Mouse (Mus musculus) Patski (cell line): ENCODE results near the gene Tfrc. TPM values are rescaled to one million over a fixed set of nuclear protein-coding genes. Genes with fewer than 3 reads are reported as not detected.

Source experiments
- ATAC-seq: fragments of 100-300 bp; one replicate; pipeline ENCODE4 v1.8.0; 2021
- CTCF ChIA-PET: fragments of 350-600 bp; sonication (Branson Sonifier 250); formaldehyde crosslinking; loops from one replicate; lab custom pipeline; 2022; ENCODE audit warnings: inconsistent platforms; lab: Charles Lee
- POLR2A ChIA-PET: fragments of 350-600 bp; sonication (Branson Sonifier 250); formaldehyde crosslinking; loops from one replicate; lab custom pipeline; 2022; ENCODE audit warnings: antibody characterized with exemption, inconsistent platforms; lab: Charles Lee
- DNase-seq: peaks from one replicate; pipeline ENCODE4 v3.0.0-alpha.2; 2011; ENCODE audit warnings: low read depth, low spot score
- H3K27me3 ChIP-seq: fragments of 371-371 bp; one replicate; pipeline ENCODE4 v1.5.1; 2021
- CTCF ChIP-seq: fragments of 100-300 bp; IDR thresholded peaks from one replicate; pipeline ENCODE4 v1.5.1; 2021
- in situ Hi-C: fragments of 300-500 bp; cut with MboI; formaldehyde crosslinking; loops from 3 replicates; pipeline ENCODE4 v1.11.1; 2018; ENCODE audit warnings: low pct_unique_long_range_greater_than_20kb, mixed read lengths
- polyA plus RNA-seq: library from polyadenylated mRNA; unstranded; gene quantifications from one replicate; pipeline ENCODE4 v1.2.3, GENCODE M21; 2021

The Tfrc gene
- polyA plus RNA-seq, 1 experiment from 2014 or later, result 84.9 TPM

- no peak for ATAC-seq
- in situ Hi-C loops, result loop anchor here (5.0 kb wide), 1 partner anchor 108 kb away; no protein-coding TSS in a partner anchor
- no peak for DNase-seq
- no peaks in the 10 kb centered on the region for H3K27me3 ChIP-seq
- ChIA-PET POLR2A (no interaction called here), CTCF (interaction anchor here (1.0 to 1.5 kb wide), 2 partner anchors 103 kb away, joined by 3 to 6 read pairs; no protein-coding TSS in a partner anchor)
- no peak for TF ChIP-seq CTCF
Measured at GRCm38 (mm10) chr16:32610460-32611255, 1.9 kb downstream of the Tfrc start.

DNA sequence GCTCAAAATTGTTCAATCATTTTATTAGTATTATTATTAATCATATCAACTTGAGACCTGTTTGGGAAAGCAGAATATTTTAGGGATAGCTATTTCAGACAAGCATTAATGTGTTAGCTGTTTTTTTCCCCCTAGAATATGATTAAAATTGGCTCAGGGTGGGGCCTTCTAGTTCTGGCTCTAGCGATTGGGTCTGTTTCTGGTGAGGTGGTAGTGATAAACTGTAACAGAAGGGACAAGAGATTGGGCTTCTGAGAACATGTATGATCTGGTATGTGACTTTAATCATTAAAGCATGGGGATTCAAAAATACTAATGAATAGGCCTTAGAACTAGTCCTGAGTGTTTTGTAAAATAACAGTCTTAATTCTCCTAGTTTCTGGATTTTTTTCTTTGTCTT, 3.3 kb downstream of the Tfrc start:
- DNase-seq (no peak), ATAC-seq (no peak)
- in situ Hi-C loops, result loop anchor here (5.0 kb wide), 1 partner anchor 110 kb away; no protein-coding TSS in a partner anchor
- H3K27me3 ChIP-seq, result no peaks in the 10 kb centered on the region
- no peak for TF ChIP-seq CTCF
- CTCF ChIA-PET, result no interaction called here
- POLR2A ChIA-PET, result interaction anchor here (1.2 kb wide), 1 partner anchor 9 kb away, joined by 3 read pairs; no protein-coding TSS in a partner anchor

DNA sequence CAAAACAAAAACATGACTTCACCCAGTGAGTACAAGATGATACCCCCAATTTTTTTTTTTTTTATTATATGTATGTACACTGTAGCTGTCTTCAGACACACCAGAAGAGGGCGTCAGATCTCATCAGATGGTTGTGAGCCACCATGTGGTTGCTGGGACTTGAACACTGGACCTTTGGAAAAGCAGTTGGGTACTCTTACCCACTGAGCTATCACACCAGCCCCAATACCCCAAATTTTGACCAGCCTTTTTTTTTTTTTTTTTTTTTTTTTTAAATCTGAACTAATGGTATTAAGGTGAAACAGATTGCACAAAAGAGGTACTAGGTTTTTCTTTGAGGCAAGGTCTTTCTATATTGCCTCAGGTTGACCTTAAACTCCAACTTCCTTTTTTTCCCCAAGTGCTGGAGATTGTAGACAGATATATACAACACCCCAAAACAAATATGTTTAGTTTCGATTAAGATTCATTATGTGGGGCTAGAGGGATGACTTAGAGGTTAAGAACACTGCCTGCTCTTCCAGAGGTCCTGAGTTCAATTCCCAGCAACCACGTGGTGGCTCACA, 4.6 kb downstream of the Tfrc start:
- CTCF ChIA-PET, result interaction anchor here (1.3 kb wide), 1 partner anchor 105 kb away, joined by 5 read pairs; no protein-coding TSS in a partner anchor
- no peak for TF ChIP-seq CTCF
- H3K27me3 ChIP-seq, result no peaks in the 10 kb centered on the region
- DNase-seq, result no peak
- POLR2A ChIA-PET, result no interaction called here
- no peak for ATAC-seq
- in situ Hi-C loops, result loop anchor here (5.0 kb wide), 1 partner anchor 111 kb away; no protein-coding TSS in a partner anchor

DNA sequence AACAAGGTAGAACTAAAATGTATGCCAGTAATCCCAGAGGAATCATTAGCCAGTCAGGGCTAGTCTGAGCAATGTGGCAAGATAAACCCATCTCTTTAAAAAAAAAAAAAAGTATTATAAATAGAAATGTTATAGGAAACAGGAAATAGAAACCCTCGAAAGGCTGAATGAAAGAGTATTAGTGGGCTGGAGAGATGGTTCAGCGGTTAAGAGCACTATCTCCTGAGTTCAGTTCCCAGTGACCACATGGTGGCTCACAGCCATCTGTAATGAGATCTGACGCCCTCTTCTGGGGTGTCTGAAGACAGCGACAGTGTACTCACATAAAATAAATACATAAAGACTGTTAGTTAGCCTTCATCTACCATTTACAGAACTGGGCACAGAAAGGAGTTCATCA, 5.3 kb downstream of the Tfrc start:
- no peak for ATAC-seq
- DNase-seq, result no peak
- CTCF ChIA-PET, result interaction anchor here (1.3 kb wide), 1 partner anchor 106 kb away, joined by 5 read pairs; no protein-coding TSS in a partner anchor
- POLR2A ChIA-PET, result no interaction called here
- in situ Hi-C loops, result loop anchor here (5.0 kb wide), 1 partner anchor 112 kb away; no protein-coding TSS in a partner anchor
- peak; percentile 61 for TF ChIP-seq CTCF
- no peaks in the 10 kb centered on the region for H3K27me3 ChIP-seq

- TF ChIP-seq CTCF, result no peak
- DNase-seq (no peak), ATAC-seq (no peak)
- POLR2A ChIA-PET, result no interaction called here
- in situ Hi-C loops, result no loop called here
- CTCF ChIA-PET, result interaction anchor here (1.1 kb wide), 1 partner anchor 20 kb away, joined by 4 read pairs; no protein-coding TSS in a partner anchor
- H3K27me3 ChIP-seq, result no peaks in the 10 kb centered on the region
Measured at GRCm38 (mm10) chr16:32618946-32619345, 10.2 kb downstream of the Tfrc start.

DNA sequence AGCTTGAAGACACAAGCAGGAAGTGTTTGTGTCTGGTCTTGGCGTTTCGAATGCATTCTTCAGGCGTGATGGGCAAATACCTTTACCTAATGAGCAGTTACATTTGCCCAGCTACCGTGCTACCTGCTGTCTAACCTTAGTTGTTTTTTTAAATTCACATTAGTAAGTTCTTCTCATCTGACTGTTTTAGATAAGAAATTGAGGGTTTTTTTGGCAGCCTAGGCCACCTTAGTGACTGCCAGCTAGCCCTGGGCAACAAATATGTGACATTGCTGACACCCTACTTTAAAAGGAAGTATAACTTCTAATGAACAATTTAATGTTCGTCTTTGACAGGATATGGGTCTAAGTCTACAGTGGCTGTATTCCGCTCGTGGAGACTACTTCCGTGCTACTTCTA, 19.4 kb downstream of the Tfrc start:
- CTCF ChIA-PET, result interaction anchor here (1.3 to 2.0 kb wide), 2 partner anchors 10 to 55 kb away, joined by 5 to 6 read pairs; no protein-coding TSS in a partner anchor
- ATAC-seq (no peak), DNase-seq (no peak)
- no peak for TF ChIP-seq CTCF
- H3K27me3 ChIP-seq, result no peaks in the 10 kb centered on the region
- in situ Hi-C loops, result no loop called here
- POLR2A ChIA-PET, result interaction anchor here (1.0 kb wide), 1 partner anchor 65 kb away, joined by 3 read pairs; no protein-coding TSS in a partner anchor

GRCm38 (mm10) chr16:32632328-32632824, 23.7 kb downstream of the Tfrc start:
- POLR2A ChIA-PET, result no interaction called here
- ATAC-seq, result no peak
- TF ChIP-seq CTCF, result no peak
- H3K27me3 ChIP-seq, result no peaks in the 10 kb centered on the region
- no peak for DNase-seq
- in situ Hi-C loops, result loop anchor here (5.0 kb wide), 1 partner anchor 55 kb away; no protein-coding TSS in a partner anchor
- CTCF ChIA-PET, result interaction anchor here (2.4 kb wide), 1 partner anchor 51 kb away, joined by 14 read pairs; no protein-coding TSS in a partner anchor

DNA sequence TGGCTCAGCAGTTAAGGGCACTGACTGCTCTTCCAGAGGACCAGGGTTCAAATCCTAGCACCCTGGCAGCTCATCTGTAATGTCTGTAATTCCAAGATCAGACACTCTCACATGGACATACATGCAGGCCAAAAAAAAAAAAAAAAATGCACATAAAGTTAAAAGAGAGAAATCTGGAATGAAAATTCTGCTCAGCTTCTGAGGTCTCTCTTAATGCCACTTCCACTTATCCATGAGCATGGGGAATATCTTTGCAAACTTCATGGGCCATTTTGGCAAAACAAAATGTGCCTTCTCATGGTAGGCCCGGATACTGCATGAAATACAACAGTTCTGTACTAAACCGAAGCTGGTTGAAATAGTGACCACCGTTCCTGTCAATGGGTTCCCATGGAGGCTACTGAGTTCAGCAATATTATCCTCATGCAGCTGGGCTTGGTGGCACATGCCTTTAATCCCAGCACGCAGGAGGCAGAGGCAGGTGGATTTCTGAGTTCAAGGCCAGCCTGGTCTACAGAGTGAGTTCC, 24.8 kb downstream of the Tfrc start:
- no peak for TF ChIP-seq CTCF
- in situ Hi-C loops, result loop anchor here (5.0 kb wide), 1 partner anchor 54 kb away; no protein-coding TSS in a partner anchor
- no peak for DNase-seq
- ATAC-seq, result no peak
- POLR2A ChIA-PET, result interaction anchor here (0.7 kb wide), 1 partner anchor 20 kb away, joined by 5 read pairs; no protein-coding TSS in a partner anchor
- no peaks in the 10 kb centered on the region for H3K27me3 ChIP-seq
- CTCF ChIA-PET, result interaction anchor here (3.6 kb wide), 1 partner anchor 50 kb away, joined by 14 read pairs; no protein-coding TSS in a partner anchor

DNA sequence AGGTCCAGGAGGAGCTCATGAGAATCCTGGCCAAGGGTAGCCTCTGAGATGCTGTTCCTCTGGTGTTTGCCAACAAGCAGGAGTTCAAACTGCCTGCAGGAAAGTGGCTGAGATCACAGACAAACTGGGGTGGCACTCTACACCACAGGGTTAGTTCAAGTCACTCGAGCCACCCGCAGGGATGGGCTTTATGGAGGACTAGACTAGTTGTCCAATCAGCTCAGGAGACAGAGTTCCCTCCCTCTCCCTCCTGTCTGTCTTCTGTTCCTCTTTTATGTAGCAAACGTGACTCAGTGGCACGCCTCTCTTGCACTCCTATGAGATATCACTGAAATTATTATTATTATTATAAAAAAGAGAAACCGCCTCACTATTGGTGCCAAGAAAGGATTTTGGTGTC, 25.5 kb downstream of the Tfrc start:
- no peak for TF ChIP-seq CTCF

DNA sequence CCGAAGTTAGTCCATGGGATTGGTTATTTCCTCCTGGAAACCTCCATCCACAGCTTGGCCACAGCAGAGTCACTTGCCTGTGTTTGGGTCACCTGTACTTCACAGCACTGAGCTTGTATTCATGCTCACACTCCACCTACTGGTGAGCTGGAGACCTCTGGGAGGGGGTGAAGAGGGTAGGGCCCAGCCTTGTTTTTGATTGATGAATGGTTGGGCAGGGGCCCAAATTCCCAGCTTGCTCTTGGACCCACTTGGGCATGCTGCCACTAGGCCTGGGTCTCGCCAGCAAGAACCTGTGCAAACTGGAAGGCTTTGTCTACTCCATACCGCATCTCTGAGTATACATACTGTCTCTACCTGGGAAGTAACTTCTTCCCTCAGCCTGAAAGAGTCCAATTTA, 26.6 kb downstream of the Tfrc start:
- POLR2A ChIA-PET, result interaction anchor here (1.2 kb wide), 1 partner anchor 24 kb away, joined by 3 read pairs; no protein-coding TSS in a partner anchor
- TF ChIP-seq CTCF, result no peak
- CTCF ChIA-PET, result interaction anchor here (1.5 to 3.6 kb wide), 3 partner anchors 13 to 48 kb away, joined by 3 to 14 read pairs (median 4); no protein-coding TSS in a partner anchor
- DNase-seq (no peak), ATAC-seq (no peak)
- H3K27me3 ChIP-seq, result no peaks in the 10 kb centered on the region
- in situ Hi-C loops, result no loop called here

More for the DNA sequence above, 25.5 kb downstream of the Tfrc start:
- in situ Hi-C loops, result loop anchor here (5.0 kb wide), 1 partner anchor 53 kb away; no protein-coding TSS in a partner anchor
- ATAC-seq, result no peak
- ChIA-PET POLR2A (no interaction called here), CTCF (interaction anchor here (1.5 to 3.6 kb wide), 3 partner anchors 12 to 49 kb away, joined by 3 to 14 read pairs (median 4); no protein-coding TSS in a partner anchor)
- DNase-seq, result no peak
- no peaks in the 10 kb centered on the region for H3K27me3 ChIP-seq
